Mouse (Mus musculus) embryonic facial prominence, embryonic 12.5 days (tissue): ENCODE data around the gene Angptl2. TPM values are rescaled to one million over a fixed set of nuclear protein-coding genes. Genes with fewer than 3 reads are reported as not detected.

Experiments used
- ATAC-seq: fragments of 200-750 bp; cut with Nextera tagmentation; 2 replicates; pipeline ENCODE4 v1.8.0; 2017; ENCODE audit not compliant: insufficient number of reproducible peaks, insufficient read depth, low FRiP score, low TSS enrichment
- H3K27ac ChIP-seq: fragments of 300-500 bp; sonication (generic); 2 replicates; pipeline ENCODE4 v1.5.1; 2016; ENCODE audit warnings: mild to moderate bottlenecking
- H3K27me3 ChIP-seq: fragments of 300-500 bp; sonication (generic); 2 replicates; pipeline ENCODE4 v1.6.1; 2016; ENCODE audit warnings: mild to moderate bottlenecking, moderate library complexity
- H3K36me3 ChIP-seq: fragments of 300-500 bp; sonication (generic); 2 replicates; pipeline ENCODE4 v1.6.1; 2016; ENCODE audit warnings: mild to moderate bottlenecking
- H3K4me1 ChIP-seq: fragments of 300-500 bp; sonication (generic); 2 replicates; pipeline ENCODE4 v1.6.1; 2016
- H3K4me2 ChIP-seq: fragments of 300-500 bp; sonication (generic); replicated peaks from 2 replicates; pipeline ENCODE4 v1.6.1; 2016; ENCODE audit warnings: mild to moderate bottlenecking, moderate library complexity
- H3K4me3 ChIP-seq: fragments of 300-500 bp; sonication (generic); 2 replicates; pipeline ENCODE4 v1.5.1; 2016; ENCODE audit warnings: mild to moderate bottlenecking
- H3K9ac ChIP-seq: fragments of 300-500 bp; sonication (generic); 2 replicates; pipeline ENCODE4 v1.6.1; 2016; ENCODE audit warnings: mild to moderate bottlenecking, moderate library complexity
- H3K9me3 ChIP-seq: fragments of 300-500 bp; sonication (generic); 2 replicates; pipeline ENCODE4 v1.6.1; 2016; ENCODE audit warnings: mild to moderate bottlenecking, moderate library complexity
- WGBS: fragments of 180-500 bp; shearing (Covaris S2); methylation state at CpG from one replicate; pipeline ENCODE4 v1.1.7; 2016; 5-methylcytosine and 5-hydroxymethylcytosine counted together
- polyA plus RNA-seq: library from polyadenylated mRNA; unstranded; fragments of >200 nt; fragmentation: Nextera tagmentation; extraction: Ambion mirVana; gene quantifications from 2 replicates; pipeline ENCODE4 v1.2.1, GENCODE M21; 2016

Gene Angptl2
- polyA plus RNA-seq, 1 experiment from 2014 or later: 43.9 TPM

DNA sequence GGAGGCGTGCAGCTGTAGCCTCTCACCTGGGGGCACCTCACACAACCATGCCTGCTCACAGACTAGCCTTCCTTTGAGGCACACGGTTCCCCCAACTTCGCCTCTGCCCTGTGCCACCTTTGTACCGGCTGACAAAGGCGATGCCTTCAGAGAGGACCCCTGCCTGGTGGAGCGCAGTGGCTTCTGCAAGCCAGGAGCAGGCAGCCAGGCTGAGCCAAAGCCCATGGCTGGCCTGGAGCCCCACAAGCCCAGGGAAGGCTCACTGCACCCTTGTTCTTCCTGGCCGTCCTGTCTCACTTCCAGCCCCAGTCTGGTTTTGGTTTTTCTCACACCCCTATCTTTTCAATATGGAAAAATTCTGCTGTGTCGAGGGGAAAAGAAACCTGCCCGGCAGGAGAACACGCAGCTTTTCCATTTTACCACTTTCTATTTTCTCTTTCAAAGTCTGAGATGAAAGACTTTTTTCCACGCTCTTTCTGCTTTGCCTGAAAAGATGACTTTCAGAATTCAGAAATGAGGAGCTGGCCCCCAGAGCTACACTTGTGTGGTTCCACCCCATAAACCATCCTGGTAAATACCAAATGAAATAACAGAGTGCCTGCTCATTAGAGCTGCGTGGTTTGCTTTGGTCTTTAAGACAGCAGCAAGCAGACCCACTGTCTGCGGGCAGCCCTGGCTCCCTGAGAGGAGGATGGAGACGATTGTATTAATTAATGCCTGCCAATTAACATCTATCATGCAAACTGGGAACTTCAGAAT is 36.5 kb upstream of the Angptl2 start:
- Histone ChIP-seq H3K4me2 (no peak overlapping the region), H3K4me1 (peaks cover 30% of the 10 kb centered on the region), H3K9me3 (no peaks in the 10 kb centered on the region), H3K4me3 (no peak overlapping the region), H3K9ac (no peak overlapping the region), H3K27ac (peak overlapping the region; percentile 60; the same call in 1 of the 2 replicates), H3K27me3 (no peaks in the 10 kb centered on the region), H3K36me3 (no peaks in the 10 kb centered on the region)
- ATAC-seq: no peak
- WGBS: 65% methylated on average over 14 of the region's 14 CpGs

DNA sequence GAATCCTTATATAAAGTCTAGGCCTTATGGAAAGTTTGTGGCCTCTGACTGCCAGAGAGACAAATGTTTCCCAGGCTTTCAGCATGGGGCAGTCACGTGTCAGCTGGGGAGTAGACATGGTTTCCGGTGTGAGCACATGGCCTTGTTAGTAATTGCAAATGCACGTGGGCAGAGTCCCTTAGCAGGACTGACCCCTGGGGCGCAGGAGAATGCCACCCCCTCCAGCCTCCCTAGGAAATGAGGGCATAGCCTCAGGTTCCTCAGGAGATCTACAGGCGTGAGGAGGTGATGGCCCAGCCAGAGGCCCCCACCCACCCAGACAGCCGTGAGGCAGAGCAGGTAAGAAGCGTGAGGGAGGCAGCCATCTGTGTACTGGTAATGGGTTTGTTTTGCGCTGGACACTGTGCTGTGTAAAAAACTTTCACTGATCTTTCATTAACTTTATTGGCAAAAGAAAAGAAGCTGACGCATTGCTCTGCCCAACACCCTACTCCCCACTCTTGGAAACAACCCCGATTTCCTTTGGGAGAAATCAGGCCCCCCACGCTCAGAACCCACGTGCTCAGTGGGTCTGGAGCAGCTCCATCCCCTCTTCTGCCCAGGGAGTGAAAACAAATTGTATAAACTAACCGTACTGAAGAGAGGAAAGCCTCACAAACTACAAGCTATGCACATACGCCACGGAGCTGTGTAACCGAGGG is 35.8 kb upstream of the Angptl2 start:
- Histone ChIP-seq H3K4me1 (peaks cover 30% of the 10 kb centered on the region), H3K4me2 (no peak overlapping the region), H3K27ac (peak overlapping the region; percentile 60; the same call in 1 of the 2 replicates), H3K27me3 (no peaks in the 10 kb centered on the region), H3K4me3 (no peak overlapping the region), H3K36me3 (no peaks in the 10 kb centered on the region), H3K9me3 (no peaks in the 10 kb centered on the region), H3K9ac (no peak overlapping the region)
- WGBS: 59% methylated on average over 16 of the region's 16 CpGs
- ATAC-seq: no peak

DNA sequence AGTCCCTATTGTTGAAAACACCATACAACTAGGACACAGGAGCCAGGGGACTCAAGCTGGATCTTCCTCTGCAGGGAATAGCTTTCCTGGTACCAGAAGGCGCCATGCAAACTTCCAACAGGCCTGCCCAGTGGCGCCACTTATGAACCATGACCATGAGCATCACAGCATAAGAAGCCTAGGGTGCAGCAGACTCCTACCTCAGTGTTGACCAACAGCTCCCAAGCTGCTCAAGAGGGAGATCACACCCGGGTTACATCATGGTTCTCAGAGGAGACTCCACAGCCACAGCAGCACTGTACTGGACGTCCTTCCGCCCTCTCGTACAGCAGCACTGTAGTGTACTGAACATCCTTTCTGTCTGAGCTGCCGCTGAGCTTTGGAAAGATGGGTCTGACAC is 32.5 kb upstream of the Angptl2 start:
- no peak for ATAC-seq

DNA sequence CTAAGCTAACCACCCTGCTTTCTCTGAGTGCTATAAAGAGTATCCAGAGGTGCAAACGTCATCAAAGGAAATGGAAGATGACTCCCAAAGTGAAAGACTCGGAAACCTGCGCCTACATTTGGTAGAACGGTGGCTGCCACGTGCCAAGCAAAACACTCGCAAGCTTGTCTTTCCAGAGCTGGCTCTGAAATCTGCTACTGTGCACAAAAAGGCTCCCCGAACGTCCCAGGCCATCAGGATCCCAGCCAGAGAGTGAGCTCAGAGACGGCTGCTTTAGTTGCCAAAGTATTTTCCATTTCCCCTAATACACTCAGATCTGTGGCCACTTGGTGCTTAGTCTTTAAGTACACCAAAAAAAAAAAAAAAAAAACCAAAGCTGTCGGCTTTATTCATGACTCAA is 31.2 kb upstream of the Angptl2 start:
- no peaks in the 10 kb centered on the region for H3K27me3 ChIP-seq
- WGBS: 80% methylated on average over 10 of the region's 10 CpGs
- no peak overlapping the region for H3K27ac ChIP-seq
- ATAC-seq: no peak
- no peak overlapping the region for H3K4me3 ChIP-seq
- H3K36me3 ChIP-seq: no peaks in the 10 kb centered on the region
- H3K4me2 ChIP-seq: no peak overlapping the region
- H3K4me1 ChIP-seq: peaks cover 8% of the 10 kb centered on the region
- H3K9ac ChIP-seq: no peak overlapping the region
- no peaks in the 10 kb centered on the region for H3K9me3 ChIP-seq

More for the DNA sequence above, 32.5 kb upstream of the Angptl2 start:
- peaks cover 18% of the 10 kb centered on the region for H3K4me1 ChIP-seq
- no peak overlapping the region for H3K9ac ChIP-seq
- 93% methylated on average over 7 of the region's 7 CpGs for WGBS
- H3K9me3 ChIP-seq: no peaks in the 10 kb centered on the region
- H3K4me2 ChIP-seq: no peak overlapping the region
- no peak overlapping the region for H3K27ac ChIP-seq
- H3K36me3 ChIP-seq: no peaks in the 10 kb centered on the region
- H3K4me3 ChIP-seq: no peak overlapping the region
- H3K27me3 ChIP-seq: no peaks in the 10 kb centered on the region

DNA sequence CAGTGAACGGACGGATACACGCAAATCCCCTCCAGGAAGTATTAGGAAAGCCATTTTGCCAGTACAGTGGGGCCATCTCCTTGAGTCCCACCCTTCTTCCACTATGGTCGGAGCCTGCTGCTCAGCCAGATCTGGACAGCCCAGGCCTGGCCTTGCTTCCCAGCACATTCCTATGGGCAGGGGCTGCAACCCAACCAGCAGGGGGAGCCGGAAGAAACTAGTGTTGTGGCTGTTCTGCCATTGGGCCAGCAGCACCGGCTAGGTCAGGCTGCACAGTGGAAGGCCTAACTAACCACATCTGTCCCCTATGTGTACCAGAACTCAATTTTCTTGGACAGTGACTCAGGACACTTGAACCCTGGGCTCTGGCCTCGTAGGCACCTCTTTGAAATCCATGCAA is 30.6 kb upstream of the Angptl2 start:
- no peak for ATAC-seq
- Histone ChIP-seq H3K9ac (no peak overlapping the region), H3K27me3 (no peaks in the 10 kb centered on the region), H3K4me1 (peaks cover 1% of the 10 kb centered on the region), H3K36me3 (no peaks in the 10 kb centered on the region), H3K9me3 (no peaks in the 10 kb centered on the region), H3K27ac (no peak overlapping the region), H3K4me2 (no peak overlapping the region), H3K4me3 (no peak overlapping the region)
- 68% methylated on average over 7 of the region's 7 CpGs for WGBS

DNA sequence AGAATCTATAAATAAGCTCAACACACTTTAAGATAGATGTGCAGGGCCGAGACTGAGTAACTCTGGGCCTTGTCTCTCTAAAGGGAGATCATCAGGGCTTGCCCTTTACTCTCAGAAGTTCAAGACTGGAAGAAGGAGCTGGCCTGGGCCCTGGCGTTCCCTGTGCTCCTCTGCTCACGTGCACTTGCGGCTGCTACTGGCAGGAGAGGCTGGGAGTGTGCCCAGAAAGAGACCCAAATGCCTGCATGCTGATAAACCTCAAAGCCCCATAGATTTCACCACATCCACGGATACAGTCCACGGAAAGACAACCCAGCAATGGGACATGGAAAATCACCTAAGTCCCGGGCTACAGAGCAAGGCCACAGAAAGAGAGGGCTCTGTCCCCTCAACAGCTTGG is 29.4 kb upstream of the Angptl2 start:
- Histone ChIP-seq H3K9ac (no peak overlapping the region), H3K4me2 (no peak overlapping the region), H3K4me1 (no peaks in the 10 kb centered on the region), H3K27me3 (no peaks in the 10 kb centered on the region), H3K4me3 (no peak overlapping the region), H3K9me3 (no peaks in the 10 kb centered on the region), H3K27ac (no peak overlapping the region), H3K36me3 (no peaks in the 10 kb centered on the region)
- 80% methylated on average over 7 of the region's 7 CpGs for WGBS
- no peak for ATAC-seq

DNA sequence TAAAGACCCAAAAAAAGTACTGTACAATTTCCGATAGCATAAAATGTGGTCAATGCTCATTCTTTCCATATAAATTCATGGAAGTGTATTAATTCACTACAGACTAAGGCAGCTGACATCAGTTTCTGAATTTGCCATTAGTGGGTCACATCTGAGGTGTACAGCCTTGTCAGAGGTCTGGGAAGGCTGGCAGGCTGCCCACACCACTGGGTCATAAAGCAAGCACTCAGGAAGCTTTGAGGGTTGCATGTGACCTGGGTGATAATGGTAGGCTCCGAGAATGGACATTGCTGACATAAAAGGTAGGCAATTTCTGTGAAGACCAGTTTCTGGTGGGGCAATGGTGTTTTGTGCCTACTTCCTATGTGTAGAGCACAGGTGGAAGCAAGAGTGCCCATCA is 28.0 kb upstream of the Angptl2 start:
- no peak overlapping the region for H3K4me2 ChIP-seq
- H3K9ac ChIP-seq: no peak overlapping the region
- no peaks in the 10 kb centered on the region for H3K36me3 ChIP-seq
- 90% methylated on average over 2 of the region's 2 CpGs for WGBS
- no peak for ATAC-seq
- H3K9me3 ChIP-seq: no peaks in the 10 kb centered on the region
- H3K4me1 ChIP-seq: no peaks in the 10 kb centered on the region
- no peaks in the 10 kb centered on the region for H3K27me3 ChIP-seq
- H3K4me3 ChIP-seq: no peak overlapping the region
- no peak overlapping the region for H3K27ac ChIP-seq

DNA sequence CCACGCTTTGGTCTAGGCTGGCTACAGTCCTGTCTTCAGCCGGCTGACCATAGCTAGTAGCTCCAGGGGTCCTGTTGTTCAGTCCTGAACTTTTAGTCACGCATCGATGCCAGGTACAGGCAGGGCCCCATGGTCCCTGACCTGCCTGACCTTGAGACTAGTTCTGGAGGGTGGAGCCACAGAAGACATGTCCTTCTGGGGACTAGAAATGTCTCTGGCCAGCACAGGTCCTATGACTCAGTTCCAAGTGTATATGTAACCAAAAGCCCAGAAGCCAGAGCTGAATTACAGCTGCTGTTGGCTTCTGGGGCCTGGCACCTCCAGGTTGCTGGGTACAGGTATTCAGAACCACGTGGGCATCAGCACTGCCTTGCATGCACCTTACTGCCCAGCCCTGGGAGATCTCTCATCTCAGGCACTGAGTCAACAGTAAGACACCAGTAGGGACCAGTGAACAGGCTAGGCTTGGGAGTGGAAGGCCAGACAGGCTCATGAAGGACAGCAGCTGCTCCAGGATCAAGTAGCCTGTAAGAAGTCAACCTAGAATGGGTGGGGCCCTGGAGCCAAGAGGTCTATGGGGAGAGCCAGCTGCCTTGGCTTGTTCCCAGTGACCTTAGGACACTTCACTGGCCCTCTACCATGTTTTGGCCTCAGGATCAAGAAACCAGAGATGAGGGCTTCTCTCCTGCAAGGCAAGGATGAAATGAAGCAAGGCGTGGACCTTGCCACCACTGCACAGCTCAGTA is 26.8 kb upstream of the Angptl2 start:
- no peak overlapping the region for H3K9ac ChIP-seq
- WGBS: 81% methylated on average over 6 of the region's 6 CpGs
- no peaks in the 10 kb centered on the region for H3K36me3 ChIP-seq
- H3K4me1 ChIP-seq: no peaks in the 10 kb centered on the region
- no peaks in the 10 kb centered on the region for H3K27me3 ChIP-seq
- H3K9me3 ChIP-seq: no peaks in the 10 kb centered on the region
- no peak overlapping the region for H3K4me2 ChIP-seq
- no peak overlapping the region for H3K27ac ChIP-seq
- H3K4me3 ChIP-seq: no peak overlapping the region
- ATAC-seq: no peak

DNA sequence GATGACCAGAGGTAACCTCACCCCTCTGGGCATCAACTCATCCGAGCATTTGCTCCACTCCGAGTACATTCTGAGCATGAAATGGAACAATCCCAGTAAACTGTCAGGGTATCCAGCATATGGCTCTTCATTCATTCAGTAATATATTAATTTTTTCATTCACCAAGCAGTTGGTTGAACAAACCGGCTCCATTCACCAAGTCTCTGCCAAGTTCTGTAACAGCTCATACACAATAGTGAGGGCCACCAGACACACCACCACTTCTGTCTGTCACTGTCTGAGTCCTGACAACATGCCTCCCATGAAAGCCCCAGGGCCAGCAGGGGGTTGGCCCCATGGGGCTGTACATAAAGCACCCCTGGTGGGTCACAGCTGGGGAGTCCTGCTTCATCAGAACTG is 25.9 kb upstream of the Angptl2 start:
- no peaks in the 10 kb centered on the region for H3K36me3 ChIP-seq
- WGBS: 81% methylated on average over 3 of the region's 3 CpGs
- H3K9me3 ChIP-seq: no peaks in the 10 kb centered on the region
- no peaks in the 10 kb centered on the region for H3K27me3 ChIP-seq
- ATAC-seq: no peak
- H3K4me3 ChIP-seq: no peak overlapping the region
- H3K4me1 ChIP-seq: no peaks in the 10 kb centered on the region
- no peak overlapping the region for H3K4me2 ChIP-seq
- no peak overlapping the region for H3K27ac ChIP-seq
- H3K9ac ChIP-seq: no peak overlapping the region

DNA sequence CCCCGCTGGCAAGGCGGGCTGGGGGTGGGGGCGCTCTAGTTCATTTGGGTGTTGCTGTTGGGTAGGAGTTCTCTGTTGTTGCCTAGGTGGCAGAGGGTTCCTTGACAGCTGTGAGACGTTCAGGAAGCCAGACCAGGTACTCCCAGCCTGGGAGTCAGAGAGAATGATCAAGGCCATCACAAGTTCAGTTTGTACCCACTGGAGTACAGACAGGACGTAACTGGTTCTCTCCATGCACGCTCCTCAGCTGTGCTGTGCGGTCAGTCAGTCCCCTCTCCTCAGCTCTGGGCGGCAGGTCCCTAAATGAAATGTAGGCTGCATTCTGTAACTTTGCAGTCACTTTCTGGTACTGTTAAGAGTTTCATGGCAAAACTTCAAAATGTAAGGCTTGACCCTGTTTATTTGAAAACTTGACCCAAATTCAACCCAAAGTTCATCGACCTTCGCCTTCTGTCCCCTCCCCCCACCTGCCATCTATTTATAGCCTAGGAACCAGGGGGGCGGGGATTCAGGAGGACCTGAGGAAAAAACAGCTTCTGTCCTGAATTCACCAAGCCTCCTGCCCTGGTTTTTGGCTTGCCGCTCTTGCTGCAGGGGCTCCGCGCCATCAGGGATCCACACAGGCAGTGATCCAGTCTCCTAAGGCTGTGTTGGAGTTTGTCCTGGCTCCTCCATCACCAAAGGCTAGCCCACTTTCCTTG is 15.4 kb upstream of the Angptl2 start:
- Histone ChIP-seq H3K9me3 (no peaks in the 10 kb centered on the region), H3K9ac (no peak overlapping the region), H3K36me3 (no peaks in the 10 kb centered on the region), H3K4me2 (no peak overlapping the region), H3K4me1 (peaks cover 12% of the 10 kb centered on the region), H3K27me3 (no peaks in the 10 kb centered on the region), H3K27ac (no peak overlapping the region), H3K4me3 (no peak overlapping the region)
- 67% methylated on average over 14 of the region's 14 CpGs for WGBS
- ATAC-seq: no peak

DNA sequence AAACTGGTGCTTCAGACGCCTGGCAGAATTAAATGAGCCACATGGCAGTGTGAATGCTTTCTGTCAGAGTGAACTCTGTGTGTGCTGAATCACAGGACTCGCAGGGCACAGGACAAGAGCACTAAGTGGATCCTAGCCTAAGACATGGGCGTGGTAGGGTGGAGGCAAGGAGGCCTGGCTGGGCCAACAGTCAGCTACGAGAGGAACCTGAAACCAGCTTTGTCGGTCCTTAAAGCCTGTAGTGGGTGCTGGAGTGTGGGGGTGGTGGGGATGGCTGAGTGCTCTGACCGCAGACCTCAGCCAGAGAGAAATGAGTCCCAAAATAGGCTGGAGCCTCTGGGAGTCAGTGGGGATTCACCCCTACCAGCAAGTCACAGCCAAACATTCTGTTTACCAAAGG is 12.6 kb upstream of the Angptl2 start:
- Histone ChIP-seq H3K4me1 (peaks cover 15% of the 10 kb centered on the region), H3K27ac (no peak overlapping the region), H3K9me3 (no peaks in the 10 kb centered on the region), H3K9ac (no peak overlapping the region), H3K4me3 (no peak overlapping the region), H3K4me2 (no peak overlapping the region), H3K27me3 (no peaks in the 10 kb centered on the region), H3K36me3 (no peaks in the 10 kb centered on the region)
- 46% methylated on average over 6 of the region's 6 CpGs for WGBS
- no peak for ATAC-seq
